Mouse (Mus musculus) CH12.LX (cell line): Measurements from ENCODE around the gene Alg9. TPM values are rescaled to one million over a fixed set of nuclear protein-coding genes. Genes with fewer than 3 reads are reported as not detected.

Experiments
- DNase-seq: peaks from one replicate; pipeline ENCODE4 v3.0.0-alpha.2; 2013; ENCODE audit errors: extremely low read depth
- H3K27ac ChIP-seq: 2 replicates; pipeline ENCODE4 v1.5.1; 2012; ENCODE audit warnings: low read depth, mild to moderate bottlenecking, control low read depth, moderate library complexity; ENCODE audit not compliant: insufficient read depth
- H3K27me3 ChIP-seq: replicated peaks from 2 replicates; pipeline ENCODE3; 2012; ENCODE audit warnings: inconsistent platforms
- H3K36me3 ChIP-seq, 2 experiments: replicated peaks in 1 of 2; 2 replicates each; pipeline versions ENCODE3 to v1.6.1; 2012; ENCODE audit warnings: inconsistent platforms in 1 of 2, low read length in 1 of 2, mild to moderate bottlenecking in 1 of 2, mixed read lengths in 1 of 2, moderate library complexity in 1 of 2; ENCODE audit not compliant: control insufficient read depth in 1 of 2, insufficient read depth in 1 of 2
- H3K4me1 ChIP-seq, 2 experiments: 2 replicates each; pipeline ENCODE4 v1.6.1; 2012; ENCODE audit warnings: inconsistent platforms in 1 of 2, moderate library complexity in 1 of 2; ENCODE audit not compliant: insufficient read depth in 2 of 2, control insufficient read depth in 1 of 2
- H3K4me2 ChIP-seq: 2 replicates; pipeline ENCODE4 v1.6.1; 2012; ENCODE audit warnings: low read depth, mild to moderate bottlenecking, control low read depth; ENCODE audit not compliant: poor library complexity, insufficient read depth, severe bottlenecking
- H3K4me3 ChIP-seq, 3 experiments: fragments of 150-350 bp in 1 of 3; sonication (generic) in 1 of 3; replicated peaks in 1 of 3; 2 replicates each; pipeline versions ENCODE3 to v1.5.1; 2011 to 2012; ENCODE audit warnings: low read depth in 2 of 3, low read length in 2 of 3, mild to moderate bottlenecking in 2 of 3, moderate library complexity in 2 of 3, control low read depth in 1 of 3, improper control_type of control experiment in 1 of 3, inconsistent platforms in 1 of 3, mixed read lengths in 1 of 3; ENCODE audit not compliant: poor library complexity in 1 of 3
- H3K79me2 ChIP-seq: replicated peaks from 2 replicates; pipeline ENCODE4 v1.6.1; 2012; ENCODE audit warnings: mild to moderate bottlenecking, moderate library complexity; ENCODE audit not compliant: control insufficient read depth, poor library complexity, insufficient read depth, severe bottlenecking; ENCODE audit errors: extremely low read depth
- H3K9ac ChIP-seq: 2 replicates; pipeline ENCODE4 v1.6.1; 2012; ENCODE audit warnings: low read depth, mild to moderate bottlenecking, control low read depth, moderate library complexity; ENCODE audit not compliant: insufficient read depth
- H3K9me3 ChIP-seq: replicated peaks from 2 replicates; pipeline ENCODE3; 2012; ENCODE audit warnings: low read length, inconsistent platforms, mixed read lengths
- GABPA ChIP-seq: IDR thresholded peaks from 2 replicates; pipeline ENCODE4 v1.6.1; 2012; ENCODE audit warnings: low read depth, low read length, improper control_type of control experiment, inconsistent platforms; ENCODE audit not compliant: insufficient replicate concordance
- MAX ChIP-seq: IDR thresholded peaks from 2 replicates; pipeline ENCODE4 v1.6.1; 2011; ENCODE audit warnings: low read length, improper control_type of control experiment
- MEF2A ChIP-seq: IDR thresholded peaks from 2 replicates; pipeline ENCODE4 v1.6.1; 2014; ENCODE audit warnings: low read depth, mild to moderate bottlenecking, inconsistent platforms, low read length, improper control_type of control experiment, borderline replicate concordance
- MYC ChIP-seq: IDR thresholded peaks from 2 replicates; pipeline ENCODE4 v1.6.1; 2011; ENCODE audit warnings: low read depth, mild to moderate bottlenecking, improper control_type of control experiment, low read length
- NELFE ChIP-seq: IDR thresholded peaks from 2 replicates; pipeline ENCODE4 v1.6.1; 2011; ENCODE audit warnings: low read depth, low read length, improper control_type of control experiment
- NRF1 ChIP-seq: IDR thresholded peaks from 2 replicates; pipeline ENCODE4 v1.6.1; 2014; ENCODE audit warnings: low read depth, mild to moderate bottlenecking, inconsistent platforms, low read length, improper control_type of control experiment, moderate library complexity
- RCOR1 ChIP-seq: conservative IDR thresholded peaks from 2 replicates; pipeline ENCODE4 v1.6.1; 2012; ENCODE audit warnings: low read depth, mild to moderate bottlenecking, inconsistent platforms, low read length, improper control_type of control experiment
- SIN3A ChIP-seq: IDR thresholded peaks from 2 replicates; pipeline ENCODE4 v1.6.1; 2012; ENCODE audit warnings: low read length, improper control_type of control experiment, inconsistent platforms
- UBTF ChIP-seq: IDR thresholded peaks from 2 replicates; pipeline ENCODE4 v1.6.1; 2012; ENCODE audit warnings: low read depth, mild to moderate bottlenecking, inconsistent platforms, low read length, improper control_type of control experiment, moderate library complexity
- USF1 ChIP-seq: IDR thresholded peaks from 2 replicates; pipeline ENCODE4 v1.6.1; 2014; ENCODE audit warnings: low read depth, mild to moderate bottlenecking, inconsistent platforms, low read length, improper control_type of control experiment
- dilution Hi-C: fragments of 300-500 bp; cut with MboI; formaldehyde crosslinking; loops from 2 replicates; pipeline ENCODE4 v1.14.3; 2020; ENCODE audit warnings: low sequenced_read_pairs; ENCODE audit not compliant: extremely low pct_unique_long_range_greater_than_20kb, extremely low pct_ligation_motif_present
- in situ Hi-C: fragments of 300-500 bp; cut with MboI; formaldehyde crosslinking; loops from 3 replicates; pipeline ENCODE4 v1.14.3; 2019; ENCODE audit warnings: low sequenced_read_pairs, low pct_ligation_motif_present, low pct_unique_long_range_greater_than_20kb, mixed read lengths
- polyA plus RNA-seq: library from polyadenylated mRNA; unstranded; fragments of >175 nt; gene quantifications from 2 replicates; pipeline ENCODE4 v1.2.1, GENCODE M21; 2012; ENCODE audit warnings: low read depth; ENCODE audit not compliant: insufficient read length
- total RNA-seq, 2 experiments: library from RNA; depleted of rRNA; stranded (reverse); fragments of 300-350 nt in 1 of 2; fragments of >200 nt in 1 of 2; gene quantifications; 2 replicates each; pipeline ENCODE4 v1.2.3; 2012 to 2014

Gene Alg9
- total and polyA plus RNA-seq, 3 experiments: 25.7 to 40.1 (median 39.6) TPM

DNA sequence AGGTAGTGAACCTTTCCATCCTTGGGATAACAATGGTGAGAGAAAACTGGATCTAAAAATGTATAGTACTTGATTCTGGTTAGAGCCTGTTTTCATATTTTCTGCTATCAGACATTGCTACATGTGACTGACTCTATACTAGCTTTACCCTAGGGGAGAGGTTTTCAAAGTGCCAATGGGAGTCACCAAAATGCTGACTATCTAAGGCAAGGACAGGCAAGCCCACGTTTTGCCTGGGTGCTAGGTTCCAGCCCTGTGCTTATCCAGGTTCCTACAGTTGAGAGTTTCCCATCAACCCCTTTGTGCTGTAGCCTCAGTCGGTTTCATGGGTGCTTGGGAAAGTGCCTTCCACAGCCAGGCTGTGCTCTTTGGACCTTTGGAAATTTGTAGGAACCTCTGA lies 36.9 kb downstream of the Alg9 start:
- H3K4me2 ChIP-seq: no peak overlapping the region
- TF ChIP-seq MEF2A (no peak), USF1 (no peak), NRF1 (no peak), RCOR1 (no peak)
- TF ChIP-seq, all 38 proteins: peak for 0
- no peaks in the 10 kb centered on the region for H3K4me1 ChIP-seq
- no peak overlapping the region for H3K9ac ChIP-seq
- dilution Hi-C loops (no loop called here), in situ Hi-C loops (no loop called here)
- H3K79me2 ChIP-seq: no peaks in the 10 kb centered on the region
- peaks cover 26 to 82% of the 10 kb centered on the region in 2 experiments for H3K36me3 ChIP-seq
- no peak for DNase-seq
- H3K9me3 ChIP-seq: no peaks in the 10 kb centered on the region
- no peaks in the 10 kb centered on the region for H3K27me3 ChIP-seq
- no peak overlapping the region for H3K27ac ChIP-seq
- H3K4me3 ChIP-seq: no peak overlapping the region

DNA sequence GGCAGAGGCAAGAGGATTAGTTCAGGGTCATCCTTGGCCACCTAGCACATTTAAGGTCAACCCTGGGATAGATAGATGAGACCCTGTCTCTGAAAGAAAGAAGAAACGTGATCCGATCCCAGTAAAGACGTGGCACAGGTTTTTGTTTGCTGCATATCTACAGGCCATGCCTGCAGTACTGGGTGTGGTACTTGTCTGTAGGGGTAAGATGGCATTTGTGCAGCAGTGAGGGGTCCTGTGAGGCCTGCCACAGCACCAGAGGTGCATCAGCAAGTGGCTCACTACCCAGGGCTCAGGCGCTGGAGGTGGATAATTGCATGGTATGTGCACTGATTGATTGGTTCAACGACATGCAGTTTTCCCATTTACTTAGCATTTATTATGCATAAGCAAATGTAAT lies 39.0 kb downstream of the Alg9 start:
- dilution Hi-C loops: no loop called here
- no peaks in the 10 kb centered on the region for H3K79me2 ChIP-seq
- no peak for TF ChIP-seq NELFE
- TF ChIP-seq SIN3A: no peak
- no peak for TF ChIP-seq UBTF
- no peak for TF ChIP-seq MYC
- TF ChIP-seq, all 38 proteins: peak for 0
- in situ Hi-C loops: no loop called here
- DNase-seq: no peak
- no peak overlapping the region for H3K9ac ChIP-seq
- H3K4me1 ChIP-seq: no peaks in the 10 kb centered on the region
- H3K9me3 ChIP-seq: no peaks in the 10 kb centered on the region
- H3K4me3 ChIP-seq: no peak overlapping the region
- no peak overlapping the region for H3K4me2 ChIP-seq
- no peaks in the 10 kb centered on the region for H3K27me3 ChIP-seq
- no peak overlapping the region for H3K27ac ChIP-seq
- H3K36me3 ChIP-seq: peaks cover 18 to 80% of the 10 kb centered on the region in 2 experiments

DNA sequence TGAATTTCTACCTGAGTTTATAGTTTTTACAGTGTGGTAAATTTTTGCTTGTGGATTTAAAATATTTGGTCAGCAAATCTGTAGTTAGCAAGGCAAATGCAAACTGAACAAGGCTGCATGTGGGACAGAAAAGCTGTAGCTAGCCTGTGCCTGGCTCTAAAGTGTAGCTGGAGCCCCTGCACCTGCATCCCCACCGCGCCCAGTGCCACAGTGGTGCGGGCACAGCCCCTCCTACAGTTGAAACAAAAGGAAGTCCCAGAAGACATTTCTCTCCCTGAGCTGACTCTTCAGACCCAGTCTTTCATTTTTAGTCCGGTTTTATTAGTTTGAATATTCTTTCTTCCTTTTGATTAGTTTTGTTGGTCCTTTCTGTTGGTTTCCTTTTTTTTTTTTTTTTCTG lies 40.8 kb downstream of the Alg9 start:
- in situ Hi-C loops: no loop called here
- H3K36me3 ChIP-seq: peaks cover 7 to 73% of the 10 kb centered on the region in 2 experiments
- H3K27me3 ChIP-seq: no peaks in the 10 kb centered on the region
- H3K9me3 ChIP-seq: no peaks in the 10 kb centered on the region
- no peaks in the 10 kb centered on the region for H3K79me2 ChIP-seq
- TF ChIP-seq GABPA: no peak
- no peak for TF ChIP-seq MAX
- TF ChIP-seq, all 38 proteins: peak for 0
- no peak overlapping the region for H3K4me2 ChIP-seq
- H3K4me1 ChIP-seq: no peaks in the 10 kb centered on the region
- DNase-seq: no peak
- H3K4me3 ChIP-seq: no peak overlapping the region
- dilution Hi-C loops: no loop called here
- no peak overlapping the region for H3K9ac ChIP-seq
- H3K27ac ChIP-seq: no peak overlapping the region
